Mouse (Mus musculus): ENCODE measurements around the gene Hlcs. TPM values are rescaled to one million over a fixed set of nuclear protein-coding genes. Genes with fewer than 3 reads are reported as not detected.

The Hlcs gene
- 8.9 and 9.5 TPM in 2 replicates for polyA plus RNA-seq (2012; rRNA removed)

DNA sequence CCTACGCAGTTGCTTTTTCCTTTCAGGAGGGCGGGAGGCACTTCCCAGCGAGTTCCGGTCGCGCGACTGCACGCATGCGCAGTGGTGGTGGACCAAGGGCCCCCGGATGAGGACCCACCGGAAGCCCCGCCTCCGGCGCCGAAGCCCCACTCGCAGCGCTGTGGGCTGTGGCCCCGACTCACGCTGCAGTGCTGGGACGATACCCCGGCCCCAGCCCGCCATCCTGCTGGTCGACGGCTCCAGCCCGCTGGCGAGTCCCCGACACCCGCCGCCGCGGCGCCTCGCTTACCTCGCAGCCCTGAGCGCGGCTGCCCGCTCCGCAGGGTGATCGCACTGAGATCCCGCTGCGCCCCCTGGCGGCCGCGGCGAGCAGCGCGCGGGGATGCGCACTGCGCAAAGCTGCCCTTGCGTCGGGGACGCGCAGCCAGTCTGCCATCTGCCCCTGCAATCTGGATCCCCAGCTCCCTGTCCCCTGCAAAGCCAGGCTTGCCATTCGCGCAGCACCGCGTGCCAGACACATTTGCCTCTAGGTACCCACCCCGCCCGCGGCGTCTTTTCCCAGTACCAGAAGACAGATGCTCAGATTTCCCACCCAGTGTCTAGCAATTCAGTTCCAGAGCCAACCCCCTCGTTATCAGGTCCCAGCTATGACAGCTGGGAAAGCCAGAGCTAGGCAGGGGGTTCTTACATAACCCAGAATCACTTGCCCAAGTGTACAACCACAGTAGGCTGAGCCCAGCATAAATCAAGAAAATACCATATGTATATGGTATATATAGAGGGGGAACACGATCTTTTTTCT lies at the start of gene Hlcs:
Hlcs (minus strand) TSS at position 343 of the 802 bp plus-strand sequence.
- TF ChIP-seq POLR2A (IDR thresholded peaks at IDR 0.05; ENCODE audit: borderline replicate concordance, extremely low read depth, low read depth, low read length) (peak; percentile 69), CTCF (IDR thresholded peaks at IDR 0.05; ENCODE audit: insufficient read depth, low read length) (peak; percentile 63)
- 2% methylated on average over 64 of the region's 64 CpGs for WGBS
- peak; percentile 96 for DNase-seq
- Histone ChIP-seq H3K4me1 (ENCODE audit: control insufficient read depth, insufficient read depth, low read length) (peaks cover 3% of the 10 kb centered on the region; the same call in 1 of the 2 replicates), H3K4me3 (replicated peaks; ENCODE audit: extremely low read depth, low read depth, low read length) (peak within 1 kb of the TSS; percentile 98)

DNA sequence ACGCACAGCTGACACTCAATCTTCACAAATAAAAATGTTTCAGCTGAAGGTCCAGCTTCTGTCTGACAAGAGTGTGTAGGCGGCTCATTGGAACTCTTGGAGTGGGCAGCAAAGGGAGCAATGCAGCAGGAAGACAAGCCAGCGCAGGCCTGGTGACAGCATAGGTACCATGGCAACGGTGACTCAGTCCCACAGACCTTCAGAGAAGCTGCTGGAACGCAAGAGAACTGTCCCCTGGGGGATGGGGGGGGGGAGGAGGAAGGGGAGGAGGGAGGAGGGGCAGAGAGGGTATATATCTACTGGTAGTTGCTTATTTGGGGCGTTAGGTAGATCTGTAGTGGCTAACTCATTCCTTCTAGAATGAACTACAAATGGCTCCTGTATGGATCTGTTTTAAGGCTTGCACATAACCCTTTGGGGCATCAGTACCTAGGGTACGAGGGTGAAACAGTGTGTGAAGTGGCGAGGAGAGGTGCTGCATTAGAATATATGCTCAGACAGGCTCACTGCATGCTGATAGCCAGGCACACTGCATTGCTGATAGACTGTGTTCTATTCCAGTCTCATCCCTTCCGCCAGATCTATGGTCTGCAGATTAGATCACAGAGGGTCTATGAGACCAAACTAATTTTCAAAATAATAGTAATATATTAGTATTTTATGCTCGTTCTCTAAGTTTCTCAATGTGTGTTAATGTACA lies 49.0 kb upstream of the Hlcs start:
- Histone ChIP-seq H3K4me1 (ENCODE audit: control insufficient read depth, insufficient read depth, low read length) (no peaks in the 10 kb centered on the region), H3K4me3 (replicated peaks; ENCODE audit: extremely low read depth, low read depth, low read length) (no peak overlapping the region)
- 46% methylated on average over 10 of the region's 10 CpGs for WGBS
- no peak for TF ChIP-seq CTCF (IDR thresholded peaks at IDR 0.05; ENCODE audit: insufficient read depth, low read length)
- DNase-seq: no peak

DNA sequence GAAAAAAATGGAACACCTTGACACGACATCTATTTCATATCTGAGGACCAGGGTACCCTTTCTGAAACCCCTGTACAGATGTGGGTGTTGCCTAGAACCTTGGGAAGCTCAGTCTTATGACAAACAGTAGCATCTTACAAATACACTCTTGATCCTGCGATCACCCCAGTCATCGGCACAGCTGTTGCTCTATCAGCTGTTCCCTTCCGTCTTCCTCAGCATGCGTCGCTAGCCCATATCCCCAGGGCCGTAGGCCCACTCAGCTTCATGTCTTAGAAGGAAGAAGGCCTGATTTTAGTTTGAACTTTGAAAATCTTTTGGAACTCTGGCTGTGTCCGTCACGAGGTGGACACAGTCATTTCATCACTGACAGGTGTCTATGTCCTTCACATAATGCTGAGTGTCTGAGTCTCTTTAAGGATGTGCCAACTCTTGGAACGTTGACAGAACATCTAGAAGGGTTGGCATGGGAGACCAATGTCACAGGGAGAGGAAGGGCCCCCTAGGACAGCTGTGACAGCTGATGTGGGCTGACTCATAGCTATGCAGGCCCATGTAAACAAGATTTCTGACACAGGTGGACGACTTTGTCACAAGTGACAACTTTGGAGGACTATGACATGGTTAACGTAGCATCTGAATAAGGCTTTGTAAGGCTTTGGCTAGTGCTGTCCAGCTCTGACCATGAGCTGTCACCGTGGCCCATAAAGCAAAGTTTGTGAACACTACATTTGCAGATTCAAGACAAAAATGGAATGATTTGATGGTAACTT lies 47.4 kb upstream of the Hlcs start:
- TF ChIP-seq POLR2A (IDR thresholded peaks at IDR 0.05; ENCODE audit: borderline replicate concordance, extremely low read depth, low read depth, low read length) (no peak), CTCF (IDR thresholded peaks at IDR 0.05; ENCODE audit: insufficient read depth, low read length) (no peak)
- DNase-seq: no peak
- H3K4me3 ChIP-seq (replicated peaks; ENCODE audit: extremely low read depth, low read depth, low read length): no peak overlapping the region
- 80% methylated on average over 13 of the region's 13 CpGs for WGBS
- no peaks in the 10 kb centered on the region for H3K4me1 ChIP-seq (ENCODE audit: control insufficient read depth, insufficient read depth, low read length)

DNA sequence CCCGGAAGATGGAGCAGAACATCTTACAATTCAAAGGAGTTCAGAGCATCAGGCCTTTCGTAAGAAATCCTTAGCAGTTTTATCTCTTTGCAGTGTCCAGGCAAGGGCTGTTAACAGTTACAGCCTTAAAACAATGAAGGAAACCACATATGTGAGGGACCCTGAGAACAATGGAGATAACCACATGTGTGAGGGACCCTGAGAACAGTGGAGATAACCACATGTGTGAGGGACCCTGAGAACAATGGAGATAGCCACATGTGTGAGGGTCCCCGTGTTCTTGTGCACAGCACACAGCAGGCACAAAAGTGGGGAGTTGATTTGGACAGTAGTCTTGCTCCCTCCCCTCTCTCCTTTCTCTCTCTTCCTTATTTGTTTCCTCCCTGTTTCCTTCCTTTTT lies 44.7 kb upstream of the Hlcs start:
- 68% methylated on average over 3 of the region's 3 CpGs for WGBS

DNA sequence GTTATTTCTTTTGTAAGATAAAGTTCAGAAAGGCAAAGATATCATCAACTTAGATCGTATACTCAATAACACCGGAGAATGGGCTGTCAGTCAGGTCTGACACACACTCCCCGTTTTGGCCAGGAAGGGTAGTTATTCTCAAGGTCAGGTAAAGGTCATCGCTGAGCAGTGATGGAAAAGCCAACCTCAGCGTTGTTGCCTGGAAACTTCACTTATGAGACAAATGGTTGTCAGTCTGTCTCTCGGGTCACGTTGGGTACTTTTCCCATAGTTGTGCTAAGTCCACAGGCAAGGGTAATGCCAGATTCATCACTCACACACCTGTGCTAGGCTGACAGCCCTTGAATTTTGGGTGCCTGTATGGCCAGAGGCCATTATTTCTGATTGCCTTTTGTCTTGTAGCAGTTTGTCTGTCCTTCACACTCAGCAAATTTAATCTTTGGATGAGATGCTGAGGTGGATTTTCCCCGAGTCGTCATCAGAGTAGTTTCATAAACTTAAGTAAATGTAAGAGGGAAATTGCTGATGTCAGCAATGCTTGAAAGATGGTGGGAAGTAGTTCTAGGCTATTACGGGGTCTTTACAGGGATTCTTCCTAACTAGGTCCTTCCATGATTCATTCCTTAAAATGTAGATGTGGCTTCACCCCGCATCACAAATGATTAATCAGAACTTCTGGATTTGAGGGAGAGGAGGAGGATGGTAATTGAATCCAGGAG lies 43.6 kb upstream of the Hlcs start:
- TF ChIP-seq CTCF (IDR thresholded peaks at IDR 0.05; ENCODE audit: insufficient read depth, low read length): no peak
- TF ChIP-seq POLR2A (IDR thresholded peaks at IDR 0.05; ENCODE audit: borderline replicate concordance, extremely low read depth, low read depth, low read length): no peak
- WGBS: 51% methylated on average over 11 of the region's 11 CpGs
- DNase-seq: no peak
- Histone ChIP-seq H3K4me1 (ENCODE audit: control insufficient read depth, insufficient read depth, low read length) (no peaks in the 10 kb centered on the region), H3K4me3 (replicated peaks; ENCODE audit: extremely low read depth, low read depth, low read length) (no peak overlapping the region)

More for the DNA sequence above, 44.7 kb upstream of the Hlcs start:
- TF ChIP-seq POLR2A (IDR thresholded peaks at IDR 0.05; ENCODE audit: borderline replicate concordance, extremely low read depth, low read depth, low read length) (no peak), CTCF (IDR thresholded peaks at IDR 0.05; ENCODE audit: insufficient read depth, low read length) (no peak)
- H3K4me3 ChIP-seq (replicated peaks; ENCODE audit: extremely low read depth, low read depth, low read length): no peak overlapping the region
- DNase-seq: no peak
- no peaks in the 10 kb centered on the region for H3K4me1 ChIP-seq (ENCODE audit: control insufficient read depth, insufficient read depth, low read length)

DNA sequence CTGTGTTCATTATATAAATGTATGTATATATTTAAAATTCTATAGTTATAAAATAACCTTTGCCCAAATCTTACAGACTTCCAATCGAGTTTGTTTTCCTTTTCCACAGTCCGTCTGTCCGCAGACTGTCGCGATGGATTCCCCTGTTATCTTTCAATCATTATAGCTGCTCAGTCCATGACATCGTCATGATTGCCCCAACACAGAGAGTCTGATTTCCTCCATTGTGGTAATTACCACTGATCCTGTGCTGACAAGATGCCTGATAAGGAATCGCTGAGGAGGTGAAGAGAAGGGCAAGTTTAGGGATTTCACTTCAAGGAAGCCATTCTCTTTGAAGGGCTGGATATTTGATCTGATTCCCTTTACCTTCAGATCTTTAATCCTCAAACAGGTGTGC lies 42.7 kb upstream of the Hlcs start:
- H3K4me3 ChIP-seq (replicated peaks; ENCODE audit: extremely low read depth, low read depth, low read length): no peak overlapping the region
- TF ChIP-seq POLR2A (IDR thresholded peaks at IDR 0.05; ENCODE audit: borderline replicate concordance, extremely low read depth, low read depth, low read length) (no peak), CTCF (IDR thresholded peaks at IDR 0.05; ENCODE audit: insufficient read depth, low read length) (no peak)
- WGBS: 34% methylated on average over 7 of the region's 7 CpGs
- no peaks in the 10 kb centered on the region for H3K4me1 ChIP-seq (ENCODE audit: control insufficient read depth, insufficient read depth, low read length)
- no peak for DNase-seq

DNA sequence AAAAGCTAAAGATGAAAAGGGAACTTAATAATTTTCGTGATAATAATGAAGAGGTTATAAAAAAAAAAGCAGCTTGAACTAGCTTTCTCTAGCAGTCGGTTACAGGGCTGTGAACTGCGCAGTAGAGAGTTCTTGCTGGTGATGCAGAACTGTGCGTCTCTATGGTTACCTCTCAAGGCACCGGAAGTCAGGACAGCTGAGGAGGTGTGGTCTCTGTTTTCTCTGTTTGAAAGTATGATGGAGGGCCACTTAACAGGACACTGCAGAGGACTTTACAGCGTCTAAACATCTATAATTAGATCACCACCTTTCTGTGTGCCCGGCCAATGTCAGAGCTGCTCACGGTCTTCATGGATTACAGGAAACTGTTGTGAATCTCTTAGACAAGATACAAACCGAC lies 41.1 kb upstream of the Hlcs start:
- TF ChIP-seq POLR2A (IDR thresholded peaks at IDR 0.05; ENCODE audit: borderline replicate concordance, extremely low read depth, low read depth, low read length): no peak
- no peak for TF ChIP-seq CTCF (IDR thresholded peaks at IDR 0.05; ENCODE audit: insufficient read depth, low read length)
- no peak for DNase-seq
- Histone ChIP-seq H3K4me3 (replicated peaks; ENCODE audit: extremely low read depth, low read depth, low read length) (no peak overlapping the region), H3K4me1 (ENCODE audit: control insufficient read depth, insufficient read depth, low read length) (no peaks in the 10 kb centered on the region)
- WGBS: 11% methylated on average over 9 of the region's 9 CpGs

DNA sequence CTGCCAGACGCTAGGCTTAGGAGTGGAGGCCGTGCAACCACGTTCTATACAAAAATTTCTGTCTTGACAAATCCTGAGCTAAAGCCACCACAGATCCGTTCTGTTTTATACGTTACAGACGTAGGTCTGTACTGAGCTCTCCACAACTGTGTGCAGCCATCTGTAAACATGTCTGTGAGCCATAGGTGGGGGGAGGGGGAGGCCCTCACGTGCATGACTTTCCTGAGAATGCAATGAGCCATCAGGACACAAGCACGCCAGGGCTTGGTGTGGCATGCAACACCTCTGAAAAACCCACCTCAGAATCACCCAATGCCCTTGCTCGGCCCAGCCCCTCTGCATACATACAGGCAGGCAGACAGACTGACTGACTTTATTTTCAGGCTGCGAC lies 36.9 kb upstream of the Hlcs start:
- Histone ChIP-seq H3K4me3 (replicated peaks; ENCODE audit: extremely low read depth, low read depth, low read length) (no peak overlapping the region), H3K4me1 (ENCODE audit: control insufficient read depth, insufficient read depth, low read length) (no peaks in the 10 kb centered on the region)
- no peak for DNase-seq
- TF ChIP-seq POLR2A (IDR thresholded peaks at IDR 0.05; ENCODE audit: borderline replicate concordance, extremely low read depth, low read depth, low read length) (no peak), CTCF (IDR thresholded peaks at IDR 0.05; ENCODE audit: insufficient read depth, low read length) (no peak)
- WGBS: 75% methylated on average over 10 of the region's 10 CpGs

All from lung, adult 2 months (tissue).